Mouse (Mus musculus) C2C12 (cell line): Measurements from ENCODE around the gene Iqch. TPM values are rescaled to one million over a fixed set of nuclear protein-coding genes. Genes with fewer than 3 reads are reported as not detected.
"Not testable (repeated sequence)": the region's sequence is repeated elsewhere in the genome, so short reads cannot be mapped to it uniquely, and the experiment has no call there.

ENCODE experiments used
- H3K27me3 ChIP-seq: one replicate; pipeline ENCODE4 v1.6.1; 2011; ENCODE audit not compliant: control insufficient read depth, insufficient read depth, insufficient read length
- H3K36me3 ChIP-seq: one replicate; pipeline ENCODE4 v1.6.1; 2011; ENCODE audit not compliant: control insufficient read depth, insufficient read depth
- H3K4me3 ChIP-seq: one replicate; pipeline ENCODE4 v1.5.1; 2011; ENCODE audit warnings: mild to moderate bottlenecking, control low read depth; ENCODE audit not compliant: poor library complexity, insufficient read depth, severe bottlenecking
- H3K79me2 ChIP-seq: one replicate; pipeline ENCODE4 v1.6.1; 2011; ENCODE audit not compliant: control insufficient read depth, insufficient read depth
- H3K79me3 ChIP-seq: one replicate; pipeline ENCODE4 v1.6.1; 2011; ENCODE audit warnings: low read depth, control low read depth
- H3ac ChIP-seq: one replicate; pipeline ENCODE3; 2011; ENCODE audit warnings: low read depth; ENCODE audit not compliant: control insufficient read depth, insufficient read length
- CEBPB ChIP-seq: IDR thresholded peaks from one replicate; pipeline ENCODE4 v1.6.1; 2011; ENCODE audit warnings: low read depth, mild to moderate bottlenecking, control low read depth, moderate library complexity
- CTCF ChIP-seq: IDR thresholded peaks from one replicate; pipeline ENCODE4 v1.5.1; 2011; ENCODE audit not compliant: control insufficient read depth, insufficient read depth, insufficient read length
- FOSL1 ChIP-seq: IDR thresholded peaks from one replicate; pipeline ENCODE4 v1.8.0; 2011; ENCODE audit warnings: mild to moderate bottlenecking, low read length; ENCODE audit not compliant: poor library complexity, insufficient read depth, severe bottlenecking
- MAX ChIP-seq: IDR thresholded peaks from one replicate; pipeline ENCODE4 v1.6.1; 2011; ENCODE audit warnings: mild to moderate bottlenecking, control low read depth
- MYOD1 ChIP-seq: IDR thresholded peaks from one replicate; pipeline ENCODE4 v1.6.1; 2011; ENCODE audit warnings: low read depth; ENCODE audit not compliant: control insufficient read depth, insufficient read length
- MYOG ChIP-seq: IDR thresholded peaks from one replicate; pipeline ENCODE4 v1.6.1; 2011; ENCODE audit not compliant: control insufficient read depth, insufficient read length; ENCODE audit errors: extremely low read depth
- USF1 ChIP-seq: IDR thresholded peaks from one replicate; pipeline ENCODE4 v1.6.1; 2011; ENCODE audit warnings: low read depth, mild to moderate bottlenecking, control low read depth, moderate library complexity
- polyA plus RNA-seq: library from polyadenylated mRNA; unstranded; fragments of >200 nt; fragmentation: generic; extraction: Trizol; gene quantifications from one replicate; pipeline ENCODE4 v1.2.1, GENCODE M21; 2012; ENCODE audit warnings: missing spikeins

Gene Iqch
- polyA plus RNA-seq, 1 experiment = not detected

DNA sequence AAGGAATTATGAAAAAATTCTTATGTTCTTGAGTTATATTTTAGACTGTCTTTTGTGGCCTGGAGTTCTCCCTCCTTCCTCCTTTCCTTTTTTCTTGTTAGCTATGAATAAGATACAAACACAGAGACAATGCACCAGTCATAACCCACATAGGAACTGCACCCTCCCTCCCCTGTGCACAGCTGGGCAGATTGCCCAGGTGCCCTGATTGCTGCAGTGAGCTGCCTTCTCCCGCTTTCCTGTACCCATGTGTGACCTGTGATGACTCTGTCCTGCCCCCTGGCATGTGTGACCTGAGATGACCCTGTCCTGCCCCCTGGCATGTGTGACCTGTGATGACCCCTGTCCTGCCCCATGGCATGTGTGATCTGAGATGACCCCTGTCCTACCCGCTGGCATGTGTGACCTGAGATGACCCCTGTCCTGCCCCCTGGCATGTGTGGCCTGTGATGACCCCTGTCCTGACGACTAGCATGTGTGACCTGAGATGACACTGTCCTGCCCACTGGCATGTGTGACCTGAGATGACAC is 46.8 kb downstream of the Iqch start:
- Histone ChIP-seq H3ac (no peak overlapping the region), H3K4me3 (no peak overlapping the region), H3K79me2 (no peaks in the 10 kb centered on the region), H3K27me3 (no peaks in the 10 kb centered on the region), H3K79me3 (no peaks in the 10 kb centered on the region), H3K36me3 (no peaks in the 10 kb centered on the region)
- TF ChIP-seq MYOG (no peak), MAX (no peak), CEBPB (no peak), FOSL1 (no peak), CTCF (no peak), USF1 (no peak), MYOD1 (no peak)

DNA sequence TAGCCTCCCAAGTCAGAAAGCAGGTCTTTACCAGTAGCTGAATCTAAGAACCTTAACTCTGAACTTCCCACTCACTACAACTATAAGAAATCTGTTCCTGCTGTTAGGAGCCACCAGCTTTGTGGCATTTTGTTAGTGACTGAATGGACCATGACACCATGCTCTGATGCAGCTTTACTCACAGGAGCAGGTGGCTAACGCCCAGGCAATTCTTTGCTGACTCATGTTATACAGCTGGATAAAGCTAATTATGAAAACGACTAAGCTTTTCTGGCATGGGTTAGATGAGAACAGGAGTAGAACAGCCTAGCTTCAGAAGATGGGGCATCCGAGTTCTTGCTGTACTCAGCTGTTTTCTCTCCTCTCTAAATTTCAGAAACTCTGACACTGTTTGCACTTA is 48.7 kb downstream of the Iqch start:
- Histone ChIP-seq H3K27me3 (peaks cover 7% of the 10 kb centered on the region), H3ac (no peak overlapping the region), H3K79me2 (no peaks in the 10 kb centered on the region), H3K79me3 (no peaks in the 10 kb centered on the region), H3K4me3 (no peak overlapping the region), H3K36me3 (no peaks in the 10 kb centered on the region)
- TF ChIP-seq MYOD1 (peak; percentile 50), CTCF (no peak), FOSL1 (no peak), CEBPB (no peak), MAX (no peak), MYOG (no peak), USF1 (no peak)

DNA sequence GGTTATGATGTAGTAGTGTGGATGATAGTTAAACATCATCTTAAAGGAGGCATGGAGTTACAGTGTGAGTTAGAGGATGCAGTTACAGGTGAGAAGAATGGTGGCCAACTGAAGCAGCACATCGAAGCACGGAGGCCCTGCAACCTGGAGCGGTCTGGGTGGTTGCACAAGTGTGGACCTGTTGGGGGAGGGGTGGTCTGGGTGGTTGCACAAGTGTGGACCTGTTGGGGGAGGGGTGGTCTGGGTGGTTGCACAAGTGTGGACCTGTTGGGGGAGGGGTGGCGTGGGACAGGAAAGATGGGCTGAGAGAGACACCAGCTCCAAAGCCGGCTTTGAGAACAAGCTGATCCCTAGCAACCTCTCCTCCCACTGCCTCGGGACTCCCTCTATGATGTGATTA is 51.6 kb downstream of the Iqch start:
- H3ac ChIP-seq, H3K79me2 ChIP-seq, H3K27me3 ChIP-seq, H3K79me3 ChIP-seq, H3K4me3 ChIP-seq, H3K36me3 ChIP-seq: not testable (repeated sequence)

DNA sequence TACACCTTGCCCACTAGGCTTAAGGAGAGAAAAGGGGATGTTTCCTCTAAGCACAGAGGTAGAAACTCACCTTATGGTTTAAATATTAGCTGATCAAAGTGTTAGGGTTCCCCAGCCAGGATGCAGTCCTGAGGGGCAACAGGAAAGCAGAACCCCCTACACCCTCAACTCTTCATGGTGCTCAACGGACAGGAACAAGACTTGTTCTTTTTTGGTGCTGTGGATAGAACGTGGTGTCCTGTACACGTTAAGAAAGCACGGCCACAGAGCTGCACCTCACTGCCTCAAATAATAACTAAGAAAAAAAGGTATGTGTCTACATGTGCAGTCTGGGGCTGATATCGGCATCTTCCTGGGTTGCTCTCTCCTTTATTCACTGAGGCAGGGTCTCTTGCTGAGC is 53.3 kb downstream of the Iqch start:
- Histone ChIP-seq H3K79me3 (no peaks in the 10 kb centered on the region), H3ac (no peak overlapping the region), H3K36me3 (no peaks in the 10 kb centered on the region), H3K27me3 (peaks cover 7% of the 10 kb centered on the region), H3K4me3 (no peak overlapping the region), H3K79me2 (no peaks in the 10 kb centered on the region)
- no peak for TF ChIP-seq MYOG
- TF ChIP-seq CEBPB = no peak
- no peak for TF ChIP-seq FOSL1
- no peak for TF ChIP-seq MAX
- TF ChIP-seq MYOD1 = no peak
- no peak for TF ChIP-seq CTCF
- TF ChIP-seq USF1 = no peak

DNA sequence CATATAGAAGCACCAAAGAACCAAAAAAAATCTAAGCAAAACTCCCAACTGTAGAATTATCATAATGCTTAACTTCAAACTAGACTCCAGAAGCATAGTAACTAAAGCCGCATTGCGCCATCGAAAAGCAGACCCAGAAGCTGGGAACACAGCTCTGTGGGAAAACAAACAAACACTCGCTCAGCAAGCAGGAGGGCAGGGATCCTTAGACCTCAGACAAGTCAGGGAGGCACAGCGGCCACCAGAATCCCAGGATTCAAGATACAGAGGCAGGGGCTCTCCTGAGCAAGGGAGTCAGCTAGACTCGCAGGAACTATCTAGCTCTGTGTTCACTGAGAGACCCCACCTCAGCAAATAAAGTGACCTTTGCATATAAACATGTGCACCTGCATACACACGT is 60.4 kb downstream of the Iqch start:
- H3ac ChIP-seq = no peak overlapping the region
- H3K36me3 ChIP-seq = no peaks in the 10 kb centered on the region

DNA sequence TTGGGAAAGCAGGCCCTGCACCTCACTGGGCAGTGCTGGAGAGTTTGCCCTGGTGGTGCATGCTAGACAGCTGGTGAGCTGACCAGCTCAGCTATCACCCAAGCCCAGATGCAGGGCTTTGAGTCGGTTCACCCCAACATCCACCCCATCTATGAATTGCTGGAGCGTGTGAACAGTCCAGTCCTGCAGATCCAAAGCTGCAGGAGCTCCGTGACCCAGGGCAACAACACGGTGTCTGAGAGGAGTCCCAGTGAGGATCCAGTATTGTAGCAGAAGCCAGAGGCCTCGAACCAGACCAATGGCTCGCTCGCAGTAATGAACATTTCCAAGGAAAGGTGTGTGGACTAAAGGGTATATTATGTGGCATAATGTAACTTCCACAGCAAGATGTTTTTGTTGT is 61.0 kb downstream of the Iqch start:
- no peak overlapping the region for H3ac ChIP-seq
- no peaks in the 10 kb centered on the region for H3K79me3 ChIP-seq
- H3K4me3 ChIP-seq = no peak overlapping the region
- TF ChIP-seq MYOD1 (no peak), CEBPB (no peak)
- no peaks in the 10 kb centered on the region for H3K79me2 ChIP-seq
- H3K36me3 ChIP-seq = no peaks in the 10 kb centered on the region
- no peaks in the 10 kb centered on the region for H3K27me3 ChIP-seq

More for the DNA sequence above, 60.4 kb downstream of the Iqch start:
- Histone ChIP-seq H3K27me3 (no peaks in the 10 kb centered on the region), H3K79me2 (no peaks in the 10 kb centered on the region), H3K4me3 (no peak overlapping the region), H3K79me3 (no peaks in the 10 kb centered on the region)
- TF ChIP-seq CEBPB = no peak
- no peak for TF ChIP-seq MAX
- no peak for TF ChIP-seq FOSL1
- no peak for TF ChIP-seq MYOD1
- no peak for TF ChIP-seq USF1
- TF ChIP-seq MYOG = no peak
- no peak for TF ChIP-seq CTCF
